Mouse (Mus musculus): ENCODE results near the gene Gsc. TPM values are rescaled to one million over a fixed set of nuclear protein-coding genes. Genes with fewer than 3 reads are reported as not detected.

Gene Gsc
- not detected for total RNA-seq (2021)
- 0.14 TPM in 1 of 2 replicates, not detected in the other for polyA plus RNA-seq (2012; rRNA removed)
- long read RNA-seq = 0 reads

GRCm38 (mm10) chr12:104472601-104473424 lies at the start of gene Gsc:
Gene Gsc (minus strand): TSS chr12:104473330.
- intact Hi-C loops (cut with DNase I) = no loop called here
- TF ChIP-seq CTCF (IDR thresholded peaks at IDR 0.05) = no peak
- no peak for TF ChIP-seq EP300 (IDR thresholded peaks at IDR 0.05; ENCODE audit: insufficient read depth, low read depth, low read length)
- TF ChIP-seq POLR2A (IDR thresholded peaks at IDR 0.05; ENCODE audit: insufficient read depth, low read depth, low read length) = no peak
- Histone ChIP-seq H3K9ac (ENCODE audit: low read depth, low read length) (peak within 1 kb of the TSS; percentile 49), H3K27ac (no peak within 1 kb of the TSS), H3K36me3 (ENCODE audit: control insufficient read depth, insufficient read depth, low read length) (no peaks in the 10 kb centered on the region), H3K4me3 (peak within 1 kb of the TSS; percentile 56), H3K4me1 (ENCODE audit: control insufficient read depth, insufficient read depth, low read length) (0 out of 2 replicates have a peak, but pooled peaks cover 1% of the 10 kb centered on the region), H3K27me3 (ENCODE audit: control insufficient read depth, insufficient read depth, low read length) (peaks cover 28% of the 10 kb centered on the region), H3K79me2 (replicated peaks; ENCODE audit: control insufficient read depth, insufficient read depth, low read length) (no peaks in the 10 kb centered on the region)
- DNase-seq = peak; percentile 27 to 52
- WGBS = under 1% methylated on average over 96 of the region's 97 CpGs

GRCm38 (mm10) chr12:104519721-104520120 lies 46.6 kb upstream of the Gsc start:
- Histone ChIP-seq H3K4me1 (ENCODE audit: control insufficient read depth, insufficient read depth, low read length) (no peaks in the 10 kb centered on the region), H3K9ac (ENCODE audit: low read depth, low read length) (no peak overlapping the region), H3K79me2 (replicated peaks; ENCODE audit: control insufficient read depth, insufficient read depth, low read length) (no peaks in the 10 kb centered on the region), H3K4me3 (no peak overlapping the region), H3K36me3 (ENCODE audit: control insufficient read depth, insufficient read depth, low read length) (no peaks in the 10 kb centered on the region), H3K27ac (no peak overlapping the region), H3K27me3 (ENCODE audit: control insufficient read depth, insufficient read depth, low read length) (no peaks in the 10 kb centered on the region; the same call in 1 of the 2 replicates)
- DNase-seq = no peak
- no peak for TF ChIP-seq POLR2A (IDR thresholded peaks at IDR 0.05; ENCODE audit: insufficient read depth, low read depth, low read length)
- no peak for TF ChIP-seq CTCF (IDR thresholded peaks at IDR 0.05)
- no peak for TF ChIP-seq EP300 (IDR thresholded peaks at IDR 0.05; ENCODE audit: insufficient read depth, low read depth, low read length)
- WGBS = 92% methylated on average over 5 of the region's 5 CpGs
- intact Hi-C loops (cut with DNase I) = no loop called here

- WGBS = 64% methylated on average over 7 of the region's 7 CpGs
- DNase-seq = no peak
- TF ChIP-seq EP300 (IDR thresholded peaks at IDR 0.05; ENCODE audit: insufficient read depth, low read depth, low read length) = no peak
- TF ChIP-seq POLR2A (IDR thresholded peaks at IDR 0.05; ENCODE audit: insufficient read depth, low read depth, low read length) = no peak
- no peak for TF ChIP-seq CTCF (IDR thresholded peaks at IDR 0.05)
- intact Hi-C loops (cut with DNase I) = no loop called here
- H3K36me3 ChIP-seq (ENCODE audit: control insufficient read depth, insufficient read depth, low read length) = no peaks in the 10 kb centered on the region
- no peaks in the 10 kb centered on the region for H3K27me3 ChIP-seq (ENCODE audit: control insufficient read depth, insufficient read depth, low read length)
- no peaks in the 10 kb centered on the region for H3K79me2 ChIP-seq (replicated peaks; ENCODE audit: control insufficient read depth, insufficient read depth, low read length)
- no peaks in the 10 kb centered on the region for H3K4me1 ChIP-seq (ENCODE audit: control insufficient read depth, insufficient read depth, low read length)
- no peak overlapping the region for H3K9ac ChIP-seq (ENCODE audit: low read depth, low read length)
- H3K4me3 ChIP-seq = no peak overlapping the region
- no peak overlapping the region for H3K27ac ChIP-seq
These were observed 34.8 kb upstream of the Gsc start for GRCm38 (mm10) chr12:104507911-104508310.

DNA sequence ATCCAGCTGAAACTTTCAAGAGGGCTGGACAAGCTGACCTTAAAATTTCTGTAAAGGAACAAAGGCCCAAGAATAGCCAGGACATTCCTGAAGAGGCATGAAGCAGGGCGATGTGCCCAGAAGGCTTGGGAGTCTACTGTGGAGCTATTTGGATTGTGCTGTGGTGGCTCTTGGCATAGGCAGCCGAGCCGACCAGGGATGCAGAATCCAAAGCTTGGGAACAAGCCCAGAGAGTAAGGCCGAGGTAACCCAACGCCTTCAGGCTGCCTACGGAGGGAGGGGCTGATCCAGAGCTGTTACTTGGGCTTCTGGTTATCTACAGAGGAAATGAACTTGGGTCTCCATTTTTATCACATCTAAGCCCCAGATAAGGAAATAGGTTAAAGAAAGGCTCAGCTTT lies 18.9 kb upstream of the Gsc start:
- TF ChIP-seq EP300 (IDR thresholded peaks at IDR 0.05; ENCODE audit: insufficient read depth, low read depth, low read length) (no peak), CTCF (IDR thresholded peaks at IDR 0.05) (no peak), POLR2A (IDR thresholded peaks at IDR 0.05; ENCODE audit: insufficient read depth, low read depth, low read length) (no peak)
- intact Hi-C loops (cut with DNase I) = loop anchor here (5.0 kb wide), 1 partner anchor 65 kb away; no protein-coding TSS in a partner anchor
- Histone ChIP-seq H3K4me3 (no peak overlapping the region), H3K27me3 (ENCODE audit: control insufficient read depth, insufficient read depth, low read length) (no peaks in the 10 kb centered on the region), H3K79me2 (replicated peaks; ENCODE audit: control insufficient read depth, insufficient read depth, low read length) (no peaks in the 10 kb centered on the region), H3K9ac (ENCODE audit: low read depth, low read length) (no peak overlapping the region), H3K4me1 (ENCODE audit: control insufficient read depth, insufficient read depth, low read length) (peaks cover 2% of the 10 kb centered on the region; the same call in 1 of the 2 replicates), H3K27ac (no peak overlapping the region; the same call in 1 of the 2 replicates), H3K36me3 (ENCODE audit: control insufficient read depth, insufficient read depth, low read length) (no peaks in the 10 kb centered on the region)
- 23% methylated on average over 6 of the region's 6 CpGs for WGBS
- DNase-seq = peak; percentile 50 to 82

DNA sequence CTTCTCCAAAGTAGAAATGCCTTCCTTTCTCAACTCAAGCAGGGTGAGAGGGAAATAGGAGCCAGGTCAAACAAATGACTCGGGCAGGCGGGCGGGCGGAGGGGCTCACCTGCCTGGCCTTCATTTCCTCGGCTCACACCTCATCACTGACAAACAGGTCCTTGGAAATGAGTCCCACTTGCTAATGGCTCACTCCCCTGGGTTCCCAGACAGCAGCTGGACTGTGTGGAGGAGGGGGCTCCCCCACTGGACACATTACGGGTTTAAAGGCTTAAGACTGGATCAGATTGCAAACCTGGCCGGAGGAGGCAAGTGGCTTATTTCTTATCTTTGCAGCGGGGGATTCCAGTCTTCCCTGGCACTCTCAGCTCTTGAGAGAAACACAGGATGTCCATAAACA lies 13.1 kb upstream of the Gsc start:
- Histone ChIP-seq H3K27ac (no peak overlapping the region), H3K27me3 (ENCODE audit: control insufficient read depth, insufficient read depth, low read length) (no peaks in the 10 kb centered on the region), H3K9ac (ENCODE audit: low read depth, low read length) (no peak overlapping the region), H3K4me3 (no peak overlapping the region), H3K4me1 (ENCODE audit: control insufficient read depth, insufficient read depth, low read length) (peaks cover 2% of the 10 kb centered on the region; the same call in 1 of the 2 replicates), H3K79me2 (replicated peaks; ENCODE audit: control insufficient read depth, insufficient read depth, low read length) (no peaks in the 10 kb centered on the region), H3K36me3 (ENCODE audit: control insufficient read depth, insufficient read depth, low read length) (no peaks in the 10 kb centered on the region)
- WGBS = 32% methylated on average over 8 of the region's 8 CpGs
- no peak for TF ChIP-seq EP300 (IDR thresholded peaks at IDR 0.05; ENCODE audit: insufficient read depth, low read depth, low read length)
- no peak for TF ChIP-seq POLR2A (IDR thresholded peaks at IDR 0.05; ENCODE audit: insufficient read depth, low read depth, low read length)
- TF ChIP-seq CTCF (IDR thresholded peaks at IDR 0.05) = no peak
- intact Hi-C loops (cut with DNase I) = no loop called here
- no peak for DNase-seq

- Histone ChIP-seq H3K4me3 (no peak overlapping the region), H3K9ac (ENCODE audit: low read depth, low read length) (no peak overlapping the region), H3K27me3 (ENCODE audit: control insufficient read depth, insufficient read depth, low read length) (no peaks in the 10 kb centered on the region), H3K79me2 (replicated peaks; ENCODE audit: control insufficient read depth, insufficient read depth, low read length) (no peaks in the 10 kb centered on the region), H3K27ac (no peak overlapping the region), H3K36me3 (ENCODE audit: control insufficient read depth, insufficient read depth, low read length) (no peaks in the 10 kb centered on the region), H3K4me1 (ENCODE audit: control insufficient read depth, insufficient read depth, low read length) (peaks cover under 1% of the 10 kb centered on the region; the same call in 1 of the 2 replicates)
- DNase-seq = no peak
- intact Hi-C loops (cut with DNase I) = no loop called here
- TF ChIP-seq EP300 (IDR thresholded peaks at IDR 0.05; ENCODE audit: insufficient read depth, low read depth, low read length) (no peak), POLR2A (IDR thresholded peaks at IDR 0.05; ENCODE audit: insufficient read depth, low read depth, low read length) (no peak), CTCF (IDR thresholded peaks at IDR 0.05) (no peak)
- whole genome bisulfite sequencing = 31% methylated on average over 3 of the region's 3 CpGs
These were observed 12.0 kb upstream of the Gsc start for GRCm38 (mm10) chr12:104485161-104485560.

Data from heart, adult 2 months (tissue).